Mouse (Mus musculus): ENCODE measurements around the gene Cd244a.

Cd244a gene

DNA sequence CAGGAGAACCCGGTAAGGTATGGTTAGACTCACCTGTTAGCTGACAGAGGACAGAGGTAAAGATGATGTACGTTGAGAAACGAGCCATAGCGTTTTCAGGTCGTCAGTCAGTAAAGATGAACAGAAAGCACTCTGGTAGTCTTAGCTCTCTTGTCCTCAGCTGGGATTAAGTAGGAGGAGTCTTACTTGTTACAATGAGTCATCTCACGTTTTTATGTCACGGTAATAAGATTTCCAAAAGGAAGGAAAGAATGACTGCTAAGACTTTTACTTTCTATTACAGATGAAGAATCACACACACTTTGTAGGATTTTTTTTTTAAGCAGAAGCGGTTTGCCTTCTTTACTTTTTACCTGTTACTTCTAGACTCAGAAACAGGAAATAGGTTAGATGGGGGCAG lies 89.8 kb downstream of the Cd244a start:
- peak; percentile 62 for DNase-seq (ENCODE audit: low read depth, low spot score)

DNA sequence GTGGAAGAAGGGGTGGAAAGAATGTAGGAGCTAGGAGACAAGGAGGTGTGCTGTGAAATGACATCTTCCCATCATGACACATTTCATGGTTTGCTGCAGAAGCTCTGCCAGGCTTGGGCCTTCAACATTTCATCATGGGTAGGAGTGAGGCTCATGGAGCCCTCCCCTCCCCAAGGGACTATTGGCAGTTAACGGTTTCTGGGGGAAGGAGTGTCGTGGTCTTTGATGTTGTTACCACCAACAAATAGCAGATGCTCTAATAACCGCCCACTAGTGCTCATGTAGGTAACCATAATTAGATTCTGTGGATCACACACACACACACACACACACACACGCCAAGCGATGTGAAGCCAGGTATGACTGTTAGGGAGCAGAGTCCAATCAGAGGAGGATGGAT lies 93.7 kb downstream of the Cd244a start, which contains the start of gene Slamf7:
Gene Slamf7 (minus strand): TSS at position 302 of the 400 bp plus-strand sequence.
- DNase-seq (ENCODE audit: low read depth, low spot score): peak; percentile 20

DNA sequence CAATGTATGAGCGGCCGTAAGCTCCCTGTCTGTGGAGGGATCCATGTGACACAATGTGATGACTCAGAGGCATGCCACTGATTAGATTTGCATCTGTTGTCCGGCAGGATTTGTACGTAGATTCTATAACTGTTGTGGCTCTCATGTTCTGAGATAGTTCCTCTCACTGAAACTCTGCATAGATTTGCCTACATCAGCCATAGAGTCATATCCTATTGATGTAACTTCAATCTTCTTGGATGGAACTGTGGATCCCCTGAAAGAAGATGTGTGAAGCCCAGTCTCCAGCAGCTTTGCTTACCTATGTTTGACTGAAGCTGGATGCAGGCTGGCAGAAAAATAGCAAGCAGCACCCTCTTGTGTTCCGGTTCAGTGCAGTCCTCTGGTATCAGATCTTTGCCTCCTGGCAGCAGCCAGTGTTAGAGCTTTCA lies 99.6 kb downstream of the Cd244a start:
- no peak for DNase-seq (ENCODE audit: low read depth, low spot score)

Data from CD4-positive helper T cell, adult 2 months (primary cell).